Mouse (Mus musculus) embryonic facial prominence, embryonic 15.5 days (tissue): ENCODE measurements around the gene Smarca4. TPM values are rescaled to one million over a fixed set of nuclear protein-coding genes. Genes with fewer than 3 reads are reported as not detected.
"Not testable (repeated sequence)": the region's sequence is repeated elsewhere in the genome, so short reads cannot be mapped to it uniquely, and the experiment has no call there.

Experiments
- ATAC-seq: fragments of 200-750 bp; cut with Nextera tagmentation; 2 replicates; pipeline ENCODE4 v1.8.0; 2017; ENCODE audit warnings: low read depth, moderate TSS enrichment; ENCODE audit not compliant: insufficient number of reproducible peaks, low FRiP score, low TSS enrichment
- H3K27ac ChIP-seq: fragments of 300-500 bp; sonication (generic); replicated peaks from 2 replicates; pipeline ENCODE4 v1.5.1; 2015; ENCODE audit warnings: mild to moderate bottlenecking, inconsistent platforms
- H3K27me3 ChIP-seq: fragments of 300-500 bp; sonication (generic); 2 replicates; pipeline ENCODE4 v1.6.1; 2015; ENCODE audit warnings: inconsistent platforms
- H3K36me3 ChIP-seq: fragments of 300-500 bp; sonication (generic); 2 replicates; pipeline ENCODE4 v1.6.1; 2015; ENCODE audit warnings: mild to moderate bottlenecking, inconsistent platforms
- H3K4me1 ChIP-seq: fragments of 300-500 bp; sonication (generic); 2 replicates; pipeline ENCODE4 v1.6.1; 2015; ENCODE audit warnings: inconsistent platforms
- H3K4me2 ChIP-seq: fragments of 300-500 bp; sonication (generic); replicated peaks from 2 replicates; pipeline ENCODE4 v1.6.1; 2015; ENCODE audit warnings: mild to moderate bottlenecking, inconsistent platforms
- H3K4me3 ChIP-seq: fragments of 300-500 bp; sonication (generic); replicated peaks from 2 replicates; pipeline ENCODE4 v1.5.1; 2015; ENCODE audit warnings: mild to moderate bottlenecking, inconsistent platforms
- H3K9ac ChIP-seq: fragments of 300-500 bp; sonication (generic); 2 replicates; pipeline ENCODE4 v1.6.1; 2015; ENCODE audit warnings: inconsistent platforms
- H3K9me3 ChIP-seq: fragments of 300-500 bp; sonication (generic); replicated peaks from 2 replicates; pipeline ENCODE4 v1.6.1; 2016; ENCODE audit warnings: inconsistent platforms
- WGBS: fragments of 180-500 bp; shearing (Covaris S2); methylation state at CpG from one replicate; pipeline ENCODE4 v1.1.7; 2015; 5-methylcytosine and 5-hydroxymethylcytosine counted together
- polyA plus RNA-seq: library from polyadenylated mRNA; unstranded; fragments of >200 nt; fragmentation: Nextera tagmentation; extraction: Ambion mirVana; gene quantifications from 2 replicates; pipeline ENCODE4 v1.2.1, GENCODE M21; 2015

Gene Smarca4
- polyA plus RNA-seq, 1 experiment from 2014 or later: 78.5 TPM

DNA sequence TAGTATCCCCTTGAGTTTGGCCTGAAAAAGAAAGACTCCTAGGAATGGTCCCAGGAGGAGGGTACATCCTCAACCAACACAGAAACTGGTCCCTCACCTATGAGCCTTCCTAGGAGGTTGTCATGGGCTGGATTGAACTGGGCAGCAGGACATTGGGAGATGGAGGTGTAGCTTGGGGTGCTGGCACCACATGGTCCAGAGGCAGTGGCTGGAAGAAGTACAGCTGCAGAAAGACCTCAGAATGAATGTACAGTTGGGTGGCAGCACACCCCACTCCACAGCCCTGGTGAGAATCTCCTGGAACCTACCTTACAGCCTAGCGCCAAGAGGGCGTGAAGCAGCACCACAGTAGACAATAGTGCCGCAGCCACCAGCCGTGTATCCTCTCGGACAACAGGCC is 26.4 kb upstream of the Smarca4 start:
- H3K4me3 ChIP-seq: no peak overlapping the region
- no peak overlapping the region for H3K9ac ChIP-seq
- H3K4me2 ChIP-seq: no peak overlapping the region
- peaks cover 24% of the 10 kb centered on the region for H3K4me1 ChIP-seq
- peaks cover 61% of the 10 kb centered on the region for H3K36me3 ChIP-seq
- ATAC-seq: no peak
- WGBS: 94% methylated on average over 5 of the region's 5 CpGs
- no peak overlapping the region for H3K27ac ChIP-seq
- no peaks in the 10 kb centered on the region for H3K9me3 ChIP-seq
- no peaks in the 10 kb centered on the region for H3K27me3 ChIP-seq

- Histone ChIP-seq H3K4me2 (peak overlapping the region; percentile 95), H3K9me3 (no peaks in the 10 kb centered on the region), H3K9ac (no peak overlapping the region), H3K27ac (no peak overlapping the region), H3K36me3 (peaks cover 61% of the 10 kb centered on the region), H3K4me1 (peaks cover 34% of the 10 kb centered on the region), H3K27me3 (no peaks in the 10 kb centered on the region), H3K4me3 (peak overlapping the region; percentile 99; the same call in 1 of the 2 replicates)
- 85% methylated on average over 6 of the region's 6 CpGs for WGBS
- no peak for ATAC-seq
These were observed 24.7 kb upstream of the Smarca4 start for GRCm38 (mm10) chr9:21591127-21591830.

DNA sequence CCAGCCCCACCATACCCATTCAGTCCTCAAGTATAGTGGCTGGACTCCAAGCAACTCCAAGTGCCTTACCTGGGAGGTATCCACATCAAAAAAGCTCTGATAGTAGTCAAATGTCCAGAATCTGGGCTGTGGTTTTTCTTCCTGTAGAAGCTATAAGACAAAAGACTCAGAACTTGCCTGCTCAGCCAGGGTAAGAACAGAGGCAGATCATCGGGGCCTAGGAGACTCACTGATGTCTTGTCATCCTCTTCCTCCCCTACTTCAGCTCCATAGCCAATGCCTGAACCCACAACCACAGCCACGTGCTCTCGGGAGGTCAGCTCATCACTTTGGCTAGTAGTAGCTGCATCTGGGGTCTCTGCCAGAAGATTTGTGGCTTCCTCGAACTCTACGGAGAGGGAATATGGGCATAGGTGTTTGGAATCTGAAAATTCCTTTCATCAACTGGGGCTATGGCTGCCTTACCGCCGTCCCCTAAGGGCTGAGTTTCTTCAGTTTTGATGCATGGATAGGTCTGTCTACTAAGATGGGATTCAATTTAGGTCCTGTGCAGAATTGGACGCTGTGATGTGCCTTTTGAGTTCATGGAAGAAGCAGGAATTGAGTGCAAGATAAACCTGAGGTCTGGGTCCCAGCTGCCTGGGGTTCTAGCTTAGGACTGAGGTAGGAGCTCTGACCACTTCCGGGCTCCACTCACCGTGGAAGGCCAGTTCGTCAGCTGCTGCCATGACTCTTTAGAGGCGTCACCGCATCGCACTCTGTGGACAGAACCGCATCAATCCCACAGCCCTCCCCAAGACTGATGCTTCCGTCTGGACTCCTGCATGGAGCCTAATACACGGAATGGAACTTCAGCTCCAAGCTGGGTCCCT is 23.9 kb upstream of the Smarca4 start:
- Histone ChIP-seq H3K36me3 (peaks cover 53% of the 10 kb centered on the region), H3K4me1 (peaks cover 34% of the 10 kb centered on the region), H3K27me3 (no peaks in the 10 kb centered on the region), H3K9me3 (no peaks in the 10 kb centered on the region), H3K27ac (peak overlapping the region; percentile 80), H3K4me2 (peak overlapping the region; percentile 95), H3K4me3 (peak overlapping the region; percentile 99), H3K9ac (peak overlapping the region; percentile 61)
- ATAC-seq: no peak; the same call in 1 of the 2 replicates
- 18% methylated on average over 17 of the region's 17 CpGs for WGBS

GRCm38 (mm10) chr9:21592703-21593121 is 23.3 kb upstream of the Smarca4 start, which contains the start of the genes Timm29 and Yipf2:
Timm29 (plus strand) TSS chr9:21592722.
Yipf2 (minus strand) TSS chr9:21592828.
- no peaks in the 10 kb centered on the region for H3K27me3 ChIP-seq
- WGBS: under 1% methylated on average over 30 of the region's 30 CpGs
- H3K9ac ChIP-seq: peak within 1 kb of the TSS; percentile 76
- H3K27ac ChIP-seq: peak within 1 kb of the TSS; percentile 86
- H3K36me3 ChIP-seq: peaks cover 47% of the 10 kb centered on the region
- peak within 1 kb of the TSS; percentile 95 for H3K4me2 ChIP-seq
- peak; percentile 91 for ATAC-seq
- H3K4me3 ChIP-seq: peak within 1 kb of the TSS; percentile 99
- H3K9me3 ChIP-seq: no peaks in the 10 kb centered on the region
- H3K4me1 ChIP-seq: peaks cover 34% of the 10 kb centered on the region

GRCm38 (mm10) chr9:21593122-21593721 is 22.7 kb upstream of the Smarca4 start:
- peak overlapping the region; percentile 76 for H3K9ac ChIP-seq
- H3K4me1 ChIP-seq: peaks cover 34% of the 10 kb centered on the region
- peak; percentile 31 for ATAC-seq
- WGBS: under 1% methylated on average over 69 of the region's 69 CpGs
- H3K36me3 ChIP-seq: peaks cover 42% of the 10 kb centered on the region
- H3K4me2 ChIP-seq: peak overlapping the region; percentile 95
- no peaks in the 10 kb centered on the region for H3K9me3 ChIP-seq
- H3K27ac ChIP-seq: peak overlapping the region; percentile 86
- H3K27me3 ChIP-seq: no peaks in the 10 kb centered on the region
- peak overlapping the region; percentile 99 for H3K4me3 ChIP-seq

DNA sequence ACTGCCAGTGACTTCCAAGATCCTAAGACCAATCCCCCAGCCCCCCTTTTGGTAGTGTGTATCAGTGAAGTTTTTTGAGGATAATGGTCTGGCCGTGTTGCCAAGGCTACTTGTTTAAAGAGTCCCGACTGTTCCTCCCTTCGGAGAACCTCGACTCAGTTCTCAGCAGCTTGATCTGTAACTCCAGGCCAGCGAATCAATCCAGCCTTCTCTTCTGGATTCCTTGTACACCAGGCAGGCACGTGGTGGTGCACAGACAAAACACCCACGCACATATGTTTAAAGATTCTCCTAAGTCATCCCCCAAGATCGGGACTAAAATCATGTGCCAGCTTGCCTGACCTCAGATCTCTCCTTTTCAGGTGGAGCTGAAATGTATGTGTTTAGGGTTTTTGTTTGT is 21.6 kb upstream of the Smarca4 start:
- H3K4me3 ChIP-seq: peak overlapping the region; percentile 99; the same call in 1 of the 2 replicates
- ATAC-seq, H3K27ac ChIP-seq, H3K9me3 ChIP-seq, H3K9ac ChIP-seq, H3K27me3 ChIP-seq: not testable (repeated sequence)
- peak overlapping the region; percentile 95 for H3K4me2 ChIP-seq
- peaks cover 30% of the 10 kb centered on the region for H3K36me3 ChIP-seq
- 79% methylated on average over 8 of the region's 8 CpGs for WGBS
- H3K4me1 ChIP-seq: peaks cover 34% of the 10 kb centered on the region

DNA sequence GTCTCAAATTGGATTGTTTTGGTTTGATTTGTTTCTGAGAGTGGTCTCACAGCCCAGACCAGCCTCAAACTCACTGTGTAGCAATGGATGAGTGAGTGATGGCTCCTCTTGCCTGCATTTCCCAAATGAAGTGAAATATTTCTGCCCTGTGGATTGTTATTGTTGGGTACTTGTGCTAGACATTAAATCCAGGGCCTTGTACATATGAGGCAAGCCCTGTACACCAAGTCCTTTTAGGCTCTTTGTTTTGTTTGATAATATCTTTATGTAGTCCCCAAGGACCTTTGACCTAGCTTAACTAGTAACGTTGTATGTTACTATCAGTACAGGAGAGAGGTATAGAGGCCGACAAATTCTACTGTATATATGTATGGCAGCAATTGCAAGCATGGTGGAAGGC is 21.1 kb upstream of the Smarca4 start:
- no peak overlapping the region for H3K4me3 ChIP-seq
- WGBS: 84% methylated on average over 2 of the region's 2 CpGs
- peaks cover 25% of the 10 kb centered on the region for H3K36me3 ChIP-seq
- H3K4me1 ChIP-seq: peaks cover 34% of the 10 kb centered on the region
- no peaks in the 10 kb centered on the region for H3K9me3 ChIP-seq
- H3K27ac ChIP-seq: no peak overlapping the region
- H3K4me2 ChIP-seq: peak overlapping the region; percentile 95; the same call in 1 of the 2 replicates
- no peaks in the 10 kb centered on the region for H3K27me3 ChIP-seq
- no peak for ATAC-seq
- H3K9ac ChIP-seq: no peak overlapping the region

DNA sequence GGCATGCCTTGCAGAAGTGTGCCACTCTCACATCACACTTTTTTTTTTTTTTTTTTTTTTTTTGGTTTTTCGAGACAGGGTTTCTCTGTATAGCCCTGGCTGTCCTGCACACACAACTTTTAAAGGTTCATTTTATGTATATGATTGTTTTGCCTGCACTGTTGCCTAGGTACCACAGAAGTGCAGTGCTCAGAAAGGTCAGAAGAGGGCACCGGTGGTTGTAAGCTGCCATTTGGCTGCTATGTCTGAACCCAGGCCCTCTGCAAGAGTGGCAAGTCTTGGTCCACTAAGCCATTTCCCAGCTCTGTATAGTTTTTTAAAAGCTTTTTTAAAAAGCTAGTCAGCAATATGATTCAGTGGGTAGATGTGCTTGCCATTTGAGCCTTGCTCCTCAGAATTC is 17.8 kb upstream of the Smarca4 start:
- 28% methylated on average over 2 of the region's 2 CpGs for WGBS
- H3K4me3 ChIP-seq: no peak overlapping the region
- no peaks in the 10 kb centered on the region for H3K27me3 ChIP-seq
- no peak overlapping the region for H3K4me2 ChIP-seq
- H3K27ac ChIP-seq: no peak overlapping the region
- H3K36me3 ChIP-seq: peaks cover 18% of the 10 kb centered on the region
- no peak for ATAC-seq
- H3K9me3 ChIP-seq: no peaks in the 10 kb centered on the region
- H3K9ac ChIP-seq: no peak overlapping the region
- peaks cover 22% of the 10 kb centered on the region for H3K4me1 ChIP-seq

DNA sequence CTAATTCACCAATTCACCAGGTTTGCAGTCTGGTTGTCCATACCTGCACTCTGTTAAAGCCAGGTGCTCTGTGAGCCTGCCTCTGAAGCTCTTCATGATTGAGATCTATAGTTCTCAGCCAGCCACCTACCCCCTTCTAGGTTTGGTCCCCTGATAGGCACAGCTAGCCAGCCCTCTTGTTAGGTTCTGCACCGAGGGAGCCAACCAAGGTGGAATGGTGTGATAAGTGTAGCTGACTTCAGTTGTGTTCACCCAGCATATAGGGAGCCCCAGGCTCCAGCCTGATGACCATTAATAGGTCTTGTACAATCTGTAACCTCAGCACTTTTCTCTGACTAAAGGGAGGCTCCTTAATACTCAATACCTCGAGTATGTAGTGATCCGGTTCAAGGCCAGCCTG is 15.8 kb upstream of the Smarca4 start:
- no peak for ATAC-seq
- 75% methylated on average over 3 of the region's 3 CpGs for WGBS
- no peak overlapping the region for H3K4me2 ChIP-seq
- H3K4me1 ChIP-seq: 0 out of 2 replicates have a peak, but pooled peaks cover 3% of the 10 kb centered on the region
- no peaks in the 10 kb centered on the region for H3K9me3 ChIP-seq
- no peak overlapping the region for H3K27ac ChIP-seq
- H3K4me3 ChIP-seq: no peak overlapping the region
- H3K27me3 ChIP-seq: no peaks in the 10 kb centered on the region
- H3K36me3 ChIP-seq: peaks cover 11% of the 10 kb centered on the region
- H3K9ac ChIP-seq: no peak overlapping the region

DNA sequence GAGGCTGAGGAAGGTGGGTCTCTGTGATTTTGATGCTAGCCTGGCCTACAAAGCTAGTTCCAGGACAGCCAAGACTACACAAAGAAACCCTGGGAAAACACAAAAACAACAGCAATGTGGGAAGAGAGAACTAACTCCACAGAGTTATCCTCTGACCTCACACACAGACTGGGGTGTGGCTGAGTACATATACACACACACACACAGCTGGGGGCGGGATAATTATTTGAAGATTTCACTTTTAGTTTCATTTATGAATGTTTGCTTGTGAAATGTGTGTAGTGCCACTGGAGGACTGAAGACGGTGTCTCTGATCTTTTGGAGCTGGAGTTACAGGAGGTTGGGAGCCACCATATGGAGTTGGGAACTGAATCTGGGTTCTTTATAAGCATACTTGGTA is 14.9 kb upstream of the Smarca4 start:
- H3K36me3 ChIP-seq: peaks cover 2% of the 10 kb centered on the region
- no peak overlapping the region for H3K4me2 ChIP-seq
- 85% methylated on average over 2 of the region's 2 CpGs for WGBS
- H3K9me3 ChIP-seq: no peaks in the 10 kb centered on the region
- no peaks in the 10 kb centered on the region for H3K4me1 ChIP-seq
- H3K9ac ChIP-seq: no peak overlapping the region
- ATAC-seq: no peak
- H3K27me3 ChIP-seq: no peaks in the 10 kb centered on the region
- H3K27ac ChIP-seq: no peak overlapping the region
- H3K4me3 ChIP-seq: no peak overlapping the region
